Comparison of ENCODE assay signal across 10 mouse cellular contexts in genomic region chr12:118837361-118837760, GRCm38 (mm10). TPM values are rescaled to one million over a fixed set of nuclear protein-coding genes. Genes with fewer than 3 reads are reported as not detected.
DNase-seq lines count a peak whose midpoint lies in the region; ATAC-seq lines count a peak whose summit lies in the region.
"Had no signal": no experiment of that assay in that cellular context is flagged by ENCODE, and none has a peak within 500 bp of the region (broad histone marks: within the 10 kb centered on the region; RNA-seq: fewer than 3 reads in every experiment).

No protein-coding gene starts in this region.

- intact Hi-C loops in heart, postnatal 10 days (cut with DNase I): loop anchor here (2.0 to 10.0 kb wide), 2 partner anchors 15 to 253 kb away; no protein-coding TSS in a partner anchor

- 3% methylated on average over 11 of the region's 11 CpGs for WGBS in heart, embryonic 15.5 days
- 1% methylated on average over 11 of the region's 11 CpGs for WGBS in embryonic facial prominence, embryonic 10.5 days
- 3% methylated on average over 11 of the region's 11 CpGs for WGBS in hindbrain, embryonic 14.5 days
- 3% methylated on average over 11 of the region's 11 CpGs for WGBS in midbrain, embryonic 13.5 days

- peak overlapping the region; percentile 66 for H3K4me3 ChIP-seq in heart, embryonic 15.5 days
- H3K4me3 ChIP-seq in embryonic facial prominence, embryonic 10.5 days: peak overlapping the region; percentile 66
- H3K4me3 ChIP-seq in hindbrain, embryonic 14.5 days (replicated peaks; ENCODE audit: low read length): peak overlapping the region; percentile 37; the same call in 1 of the 2 replicates
- H3K4me3 ChIP-seq in midbrain, embryonic 13.5 days (replicated peaks): peak overlapping the region; percentile 45

- H3K9me3 ChIP-seq in heart, embryonic 15.5 days (replicated peaks): no peaks in the 10 kb centered on the region
- H3K9me3 ChIP-seq in embryonic facial prominence, embryonic 10.5 days: no peaks in the 10 kb centered on the region
- no peaks in the 10 kb centered on the region for H3K9me3 ChIP-seq in hindbrain, embryonic 14.5 days (ENCODE audit: control insufficient read depth, low read length)
- no peaks in the 10 kb centered on the region for H3K9me3 ChIP-seq in midbrain, embryonic 13.5 days

- DNase-seq in heart, postnatal 10 days: no peak
- DNase-seq in embryonic facial prominence, embryonic 10.5 days (ENCODE audit: low spot score): no peak
- DNase-seq in hindbrain, embryonic 14.5 days (ENCODE audit: low spot score): no peak
- DNase-seq in adrenal gland, adult (ENCODE audit: inconsistent age in 2 of 2, low spot score in 1 of 2): no peak
- DNase-seq in yolk sac, embryonic 10.5 days (ENCODE audit: low spot score): no peak
- DNase-seq in natural killer cell, adult 2 months (ENCODE audit: low spot score in 2 of 2): no peak

- no peaks in the 10 kb centered on the region for H3K36me3 ChIP-seq in heart, embryonic 15.5 days
- no peaks in the 10 kb centered on the region for H3K36me3 ChIP-seq in embryonic facial prominence, embryonic 10.5 days (replicated peaks)
- no peaks in the 10 kb centered on the region for H3K36me3 ChIP-seq in hindbrain, embryonic 14.5 days (replicated peaks; ENCODE audit: control insufficient read depth, insufficient read depth)
- no peaks in the 10 kb centered on the region for H3K36me3 ChIP-seq in midbrain, embryonic 13.5 days

- H3K27me3 ChIP-seq in heart, embryonic 15.5 days: peaks cover 68% of the 10 kb centered on the region
- peaks cover 82% of the 10 kb centered on the region for H3K27me3 ChIP-seq in embryonic facial prominence, embryonic 10.5 days (replicated peaks; ENCODE audit: low read depth, poor library complexity, severe bottlenecking)
- peaks cover 80% of the 10 kb centered on the region for H3K27me3 ChIP-seq in hindbrain, embryonic 14.5 days (ENCODE audit: control insufficient read depth, insufficient read depth, low read length)
- peaks cover 75% of the 10 kb centered on the region for H3K27me3 ChIP-seq in midbrain, embryonic 13.5 days
- H3K27me3 ChIP-seq: CH12.LX had no signal

- no peak overlapping the region for H3K27ac ChIP-seq in heart, embryonic 15.5 days
- H3K27ac ChIP-seq in embryonic facial prominence, embryonic 10.5 days (replicated peaks): peak overlapping the region; percentile 66; the same call in 1 of the 2 replicates
- no peak overlapping the region for H3K27ac ChIP-seq in hindbrain, embryonic 14.5 days
- H3K27ac ChIP-seq in midbrain, embryonic 13.5 days: no peak overlapping the region

- ATAC-seq in heart, embryonic 15.5 days (replicated peaks; ENCODE audit: insufficient number of reproducible peaks, insufficient read depth, low FRiP score, low read depth): no peak
- ATAC-seq in hindbrain, embryonic 14.5 days (ENCODE audit: low FRiP score): no peak
- 0 out of 2 replicates have a peak, but pooled peaks have one; percentile 22 for ATAC-seq in midbrain, embryonic 13.5 days

- no peak overlapping the region for H3K9ac ChIP-seq in heart, embryonic 15.5 days
- no peak overlapping the region for H3K9ac ChIP-seq in hindbrain, embryonic 14.5 days
- 0 out of 2 replicates have a peak overlapping the region, but pooled peaks have one; percentile 58 for H3K9ac ChIP-seq in midbrain, embryonic 13.5 days (replicated peaks)

- peaks cover 13% of the 10 kb centered on the region for H3K4me1 ChIP-seq in heart, embryonic 15.5 days (replicated peaks)
- H3K4me1 ChIP-seq in embryonic facial prominence, embryonic 10.5 days: peaks cover 13% of the 10 kb centered on the region
- peaks cover 9% of the 10 kb centered on the region for H3K4me1 ChIP-seq in hindbrain, embryonic 14.5 days (replicated peaks; ENCODE audit: control insufficient read depth, insufficient read depth, low read length)
- peaks cover 13% of the 10 kb centered on the region for H3K4me1 ChIP-seq in midbrain, embryonic 13.5 days (replicated peaks)

- peak overlapping the region; percentile 94 for H3K4me2 ChIP-seq in heart, embryonic 15.5 days
- peak overlapping the region; percentile 65 for H3K4me2 ChIP-seq in hindbrain, embryonic 14.5 days (replicated peaks)
- H3K4me2 ChIP-seq in midbrain, embryonic 13.5 days (replicated peaks): peak overlapping the region; percentile 73

RNA-seq across cellular contexts. Expression of gene Sp8, which starts 8.8 kb away (rescaled TPM):
- polyA plus RNA-seq in heart, embryonic 15.5 days (2015; fragmentation: Nextera tagmentation; extraction: Ambion mirVana): not detected in 2 replicates
- total RNA-seq in heart, postnatal 10 days (2021): not detected
- 7.2 and 8.1 TPM in 2 replicates for polyA plus RNA-seq in embryonic facial prominence, embryonic 10.5 days (2016; fragmentation: Nextera tagmentation; extraction: Ambion mirVana)
- 3.3 TPM in 2 replicates for polyA plus RNA-seq in hindbrain, embryonic 14.5 days (2014; fragmentation: Nextera tagmentation; extraction: Ambion mirVana)
- 5.7 and 6.5 TPM in 2 replicates for polyA plus RNA-seq in midbrain, embryonic 13.5 days (2015; fragmentation: Nextera tagmentation; extraction: Ambion mirVana)
- total RNA-seq: adrenal gland, postnatal 36 days; CH12.LX had no signal
